Mouse (Mus musculus) c-Kit-positive CD71-positive TER-119-negative erythroid progenitor cells, embryonic 14.5 days (primary cell): ENCODE results near the gene Slc50a1.
A peak's percentile ranks its signal among the peaks of the same experiment; 100 is the strongest.

Experiments used
- DNase-seq: peaks from one replicate; pipeline ENCODE4 v3.0.0-alpha.2; 2013; ENCODE audit warnings: low read depth

The Slc50a1 gene

GRCm38 (mm10) chr3:89270051-89270755 is at the start of gene Slc50a1:
Gene Slc50a1 (minus strand): TSS chr3:89270570.
- DNase-seq, result peak; percentile 41

GRCm38 (mm10) chr3:89319591-89320350 is 49.4 kb upstream of the Slc50a1 start:
- no peak for DNase-seq

DNA sequence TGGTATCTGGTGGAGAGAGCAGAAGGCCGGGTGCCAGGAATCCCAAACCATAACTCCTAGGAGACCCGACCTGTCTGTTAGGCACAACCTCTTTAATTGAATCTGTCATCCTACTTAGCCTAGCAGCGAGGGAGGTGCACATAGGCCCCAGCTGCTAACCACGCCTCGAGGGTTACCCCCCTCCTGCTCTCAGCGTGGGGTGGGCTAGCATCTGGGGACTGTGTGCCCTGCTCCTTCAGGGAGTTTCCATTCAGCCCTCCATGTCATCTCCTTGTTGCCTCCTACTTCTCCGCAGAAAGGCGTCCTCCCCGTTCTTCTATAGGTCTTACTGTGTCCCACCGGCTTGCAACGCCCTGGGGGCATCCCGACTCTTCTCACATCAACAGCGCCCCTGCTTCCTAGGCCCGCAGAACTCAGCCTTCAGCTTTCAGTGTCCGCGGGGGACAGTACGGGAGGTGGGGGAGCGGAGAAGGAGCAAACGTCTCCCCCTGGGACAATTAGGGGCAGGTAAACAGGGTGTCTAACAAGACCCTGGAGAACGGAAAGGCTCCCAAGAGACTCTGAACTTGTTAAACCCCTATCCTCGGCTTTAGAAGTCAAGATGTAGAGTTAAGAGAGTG is 48.7 kb upstream of the Slc50a1 start:
- no peak for DNase-seq

GRCm38 (mm10) chr3:89318316-89318715 is 47.9 kb upstream of the Slc50a1 start:
- DNase-seq, result no peak

GRCm38 (mm10) chr3:89317246-89317645 is 46.9 kb upstream of the Slc50a1 start:
- no peak for DNase-seq

DNA sequence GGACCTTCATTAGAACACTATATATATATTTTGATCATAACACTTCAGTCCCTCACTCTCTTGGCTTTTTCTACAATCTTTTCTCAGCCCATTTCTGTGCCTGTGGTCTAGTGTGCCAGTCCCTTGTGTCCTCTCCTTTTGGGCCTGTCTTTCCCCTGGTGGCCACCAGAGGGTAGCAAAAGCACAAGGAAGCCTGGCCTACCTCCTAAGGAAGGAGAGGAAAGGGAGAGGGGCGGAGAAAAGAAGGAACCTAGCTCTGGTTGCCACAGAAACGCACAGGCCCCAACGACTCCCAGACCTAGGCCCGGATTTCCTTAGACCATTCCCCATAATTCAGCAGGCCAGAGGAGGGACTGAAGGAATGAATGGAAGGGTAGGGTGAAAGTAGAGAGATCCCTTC is 46.5 kb upstream of the Slc50a1 start:
- DNase-seq, result peak; percentile 59

- no peak for DNase-seq
Measured at GRCm38 (mm10) chr3:89315930-89316831, 45.8 kb upstream of the Slc50a1 start.

DNA sequence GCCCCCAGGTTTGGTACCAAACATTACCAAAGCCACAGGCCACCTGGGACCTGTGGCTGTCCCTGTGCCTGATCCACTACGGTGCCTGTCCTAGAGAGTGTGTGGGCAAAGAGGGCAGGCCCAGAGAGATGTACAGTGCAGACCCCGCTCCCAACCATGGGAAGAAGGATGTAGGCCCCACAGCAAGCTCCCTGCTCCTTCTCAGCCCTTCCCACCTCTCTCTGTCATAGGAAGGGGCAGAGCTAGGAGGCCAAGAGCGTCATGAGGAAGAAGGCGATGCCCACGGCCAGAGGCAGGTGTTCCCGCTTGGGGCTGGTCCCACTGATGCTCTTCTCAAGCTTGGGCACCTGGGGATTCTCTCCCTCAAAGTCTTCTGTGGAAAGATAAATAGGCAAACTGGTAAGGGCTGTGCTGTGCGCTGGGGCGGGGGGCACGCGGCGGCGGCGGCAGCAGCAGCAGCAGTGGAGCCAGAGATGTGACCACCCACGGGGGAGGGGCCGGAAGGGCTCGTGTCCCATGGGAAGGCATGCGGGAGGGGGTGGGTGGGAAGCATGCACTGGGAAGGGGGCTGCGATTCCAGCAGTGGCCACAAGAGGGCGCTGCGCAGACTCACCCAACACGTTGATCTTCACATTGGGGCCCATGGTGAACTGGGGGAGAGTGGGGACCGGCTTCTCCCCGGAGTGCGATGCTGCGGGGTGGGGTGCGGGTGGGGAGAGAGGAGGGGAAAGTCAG is 45.0 kb upstream of the Slc50a1 start:
- no peak for DNase-seq

DNA sequence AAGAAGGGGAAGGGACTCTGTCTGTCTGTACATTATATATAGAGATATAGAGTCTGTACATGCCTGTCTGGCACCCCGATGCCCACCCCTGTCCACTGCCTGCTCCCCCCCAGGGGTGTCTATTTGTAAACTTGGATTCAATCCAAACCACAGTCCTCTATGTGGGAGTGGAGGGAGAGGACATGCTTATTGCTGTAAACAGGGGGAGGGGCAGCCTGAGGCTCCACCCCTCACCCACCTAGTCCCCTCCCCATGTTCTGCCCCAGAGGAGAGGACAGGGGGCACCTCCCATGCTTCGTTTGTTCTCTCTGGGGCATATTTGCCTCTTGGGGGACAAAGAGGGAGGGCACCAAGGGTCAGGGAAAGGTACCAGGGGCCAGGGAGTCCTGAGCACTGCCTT is 44.4 kb upstream of the Slc50a1 start:
- no peak for DNase-seq

- DNase-seq, result no peak
Measured at GRCm38 (mm10) chr3:89314340-89314739, 44.0 kb upstream of the Slc50a1 start.

GRCm38 (mm10) chr3:89308089-89308488 is 37.7 kb upstream of the Slc50a1 start:
- DNase-seq, result peak; percentile 55

DNA sequence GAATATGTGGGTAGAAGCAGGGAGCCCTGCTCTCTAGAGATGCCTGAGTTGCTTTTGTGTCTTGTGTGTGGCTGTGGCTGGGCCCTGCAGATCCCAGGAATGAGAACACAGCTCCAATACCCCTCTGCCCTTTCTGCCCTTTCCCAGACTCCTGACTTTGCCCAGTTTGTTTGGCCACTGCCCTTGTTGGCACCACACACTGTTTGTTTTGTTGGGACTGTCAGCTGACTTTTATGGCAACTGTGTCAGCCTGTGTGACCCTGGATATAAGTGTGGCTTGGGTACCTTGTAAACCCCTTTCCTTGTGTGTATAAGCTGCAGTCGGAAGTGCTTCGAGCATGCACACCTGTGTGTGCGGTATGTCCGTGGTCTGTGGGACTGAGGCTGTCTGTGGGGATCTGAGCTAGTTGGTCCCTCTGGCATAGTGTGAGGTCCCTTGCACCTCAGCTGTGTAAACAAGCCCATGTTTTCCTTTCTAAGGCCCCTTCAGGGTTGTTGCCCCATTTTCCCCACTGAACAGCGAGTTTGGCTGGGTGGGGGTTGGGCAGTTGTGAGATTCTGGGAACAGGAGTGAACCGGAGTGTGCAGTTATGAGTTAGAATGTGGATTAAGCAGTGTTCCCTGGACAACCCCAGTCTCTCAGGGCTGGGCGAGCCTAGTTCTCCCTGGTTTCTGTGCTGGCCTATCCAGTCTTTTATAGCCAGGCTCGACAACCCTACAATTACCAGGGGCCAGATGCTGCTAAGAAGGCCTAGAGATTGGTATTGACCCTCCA is 35.4 kb upstream of the Slc50a1 start:
- DNase-seq, result no peak

DNA sequence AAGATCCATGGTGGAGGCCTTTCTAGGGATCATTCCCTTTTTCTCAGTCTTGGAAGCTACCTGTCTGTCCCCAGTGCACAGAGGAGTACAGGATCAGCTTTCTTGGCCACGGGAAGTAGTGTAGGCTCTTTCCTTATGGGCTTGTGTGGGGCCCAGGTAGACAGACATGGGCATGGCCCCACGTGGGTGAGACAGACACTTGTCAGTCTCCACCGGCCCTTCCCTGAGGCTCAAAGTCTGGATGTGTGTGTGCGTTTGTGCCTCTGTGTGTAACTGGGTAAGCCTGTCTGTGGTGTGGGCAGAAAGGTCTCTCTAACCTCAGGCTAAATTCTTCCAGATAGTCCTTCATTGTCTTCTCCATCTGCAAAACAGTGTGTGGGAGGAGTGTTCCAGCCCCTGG is 34.7 kb upstream of the Slc50a1 start:
- DNase-seq, result no peak

DNA sequence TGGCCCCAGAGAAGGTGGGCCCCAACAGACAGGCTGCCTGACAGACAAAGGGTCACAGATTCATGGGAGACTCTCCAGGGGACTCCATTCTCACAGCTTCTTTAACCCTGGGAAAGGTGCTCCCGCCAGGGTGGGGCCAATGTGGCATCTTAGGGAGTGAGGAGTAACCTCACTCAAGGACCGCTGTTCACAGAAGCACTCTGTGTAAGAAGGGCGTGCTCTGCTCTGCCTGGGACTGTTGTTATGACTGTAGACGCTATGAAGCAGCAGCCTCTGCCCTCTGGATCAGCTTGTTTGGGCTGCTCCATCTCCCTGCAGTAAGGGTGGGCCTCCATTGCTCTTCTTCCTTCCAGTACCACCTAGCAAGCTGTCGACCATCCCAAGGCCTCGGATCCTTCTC is 34.1 kb upstream of the Slc50a1 start:
- no peak for DNase-seq

DNA sequence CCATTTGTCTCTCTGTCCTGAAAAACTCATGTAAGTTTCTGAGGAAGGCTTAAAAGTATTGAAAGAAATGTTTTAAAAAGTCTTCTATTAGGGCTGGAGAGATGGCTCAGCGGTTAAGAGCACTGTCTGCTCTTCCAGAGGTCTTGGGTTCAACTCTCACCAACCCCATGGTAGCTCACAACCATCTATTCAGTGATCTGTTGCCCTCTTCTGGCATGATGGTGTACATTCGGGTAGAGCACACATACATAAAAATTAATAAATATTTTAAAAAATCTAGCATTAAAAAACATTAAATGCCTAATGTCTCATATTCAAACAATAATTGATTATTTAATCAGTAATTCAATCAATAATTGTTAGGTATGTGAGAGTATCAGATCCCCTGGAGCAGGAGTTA is 30.1 kb upstream of the Slc50a1 start:
- DNase-seq, result no peak

DNA sequence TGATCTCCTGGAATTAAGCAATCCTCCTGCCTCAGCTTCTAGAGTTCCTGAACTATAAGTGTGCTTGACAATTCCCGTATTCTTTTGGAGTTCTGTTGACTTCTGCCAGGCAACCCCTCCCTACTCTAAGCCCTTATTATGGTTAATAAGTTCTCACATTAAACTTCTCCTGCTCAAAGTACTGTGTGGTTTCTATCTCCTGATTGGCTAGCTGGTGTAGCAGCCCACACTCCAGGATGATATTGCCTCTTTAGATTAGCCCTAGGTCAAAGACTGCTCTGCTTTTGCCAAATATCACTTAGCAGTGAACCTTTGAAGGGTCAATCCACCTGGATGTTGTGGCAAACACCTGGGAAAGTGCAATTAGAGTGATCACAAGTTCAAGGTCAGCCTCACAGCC is 29.7 kb upstream of the Slc50a1 start:
- DNase-seq, result no peak

DNA sequence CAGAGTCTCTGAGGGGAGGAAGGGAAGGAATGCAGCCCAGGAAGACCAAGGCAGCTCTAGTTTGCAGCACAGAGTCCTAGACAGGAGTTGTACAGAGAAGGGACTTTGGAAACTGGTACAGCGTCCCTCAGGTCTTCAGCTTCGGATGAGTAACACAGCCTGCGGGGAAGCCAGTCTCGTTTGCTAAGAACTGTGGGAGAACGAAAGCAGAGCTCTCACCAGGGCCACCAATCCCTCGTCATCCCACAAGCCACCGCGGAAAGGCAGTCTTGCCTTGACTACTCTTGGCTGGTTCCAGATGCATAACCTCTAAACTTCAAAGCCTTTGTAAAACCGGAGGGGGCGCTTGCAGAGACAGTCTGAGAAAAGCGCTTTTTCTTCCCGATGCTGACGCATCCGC is 29.1 kb upstream of the Slc50a1 start:
- no peak for DNase-seq

GRCm38 (mm10) chr3:89298908-89299307 is 28.5 kb upstream of the Slc50a1 start:
- DNase-seq, result no peak

GRCm38 (mm10) chr3:89296761-89297396 is 26.5 kb upstream of the Slc50a1 start:
- no peak for DNase-seq

DNA sequence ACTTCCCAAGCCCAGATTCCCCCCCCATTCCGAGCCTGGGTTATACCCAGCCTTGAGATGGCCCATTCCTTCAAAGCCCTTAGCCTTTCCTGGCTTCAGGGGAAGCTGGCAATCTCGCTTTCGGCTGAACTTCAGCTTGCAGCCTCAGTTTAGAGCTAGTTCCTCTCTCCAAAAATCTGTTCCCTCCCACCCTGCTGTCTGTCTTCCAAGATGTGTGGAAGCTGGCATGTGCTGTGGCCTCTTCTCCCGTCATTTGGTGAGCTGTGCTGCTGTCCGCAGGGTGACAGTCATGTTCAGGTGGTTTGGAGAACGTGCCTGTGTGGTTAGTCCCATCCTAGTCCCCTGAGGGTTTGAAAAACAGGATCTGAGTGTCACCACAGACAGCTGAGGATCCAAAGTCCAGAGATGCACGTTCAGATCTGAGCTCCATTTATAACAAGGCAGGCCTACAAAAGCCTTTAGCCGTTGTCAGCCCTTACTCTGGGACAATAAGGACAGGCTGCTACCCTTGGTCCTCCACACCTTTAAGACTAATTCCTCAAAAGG is 25.4 kb upstream of the Slc50a1 start:
- DNase-seq, result no peak
